ENCODE assay signal across 9 mouse cellular contexts in the genomic region with DNA sequence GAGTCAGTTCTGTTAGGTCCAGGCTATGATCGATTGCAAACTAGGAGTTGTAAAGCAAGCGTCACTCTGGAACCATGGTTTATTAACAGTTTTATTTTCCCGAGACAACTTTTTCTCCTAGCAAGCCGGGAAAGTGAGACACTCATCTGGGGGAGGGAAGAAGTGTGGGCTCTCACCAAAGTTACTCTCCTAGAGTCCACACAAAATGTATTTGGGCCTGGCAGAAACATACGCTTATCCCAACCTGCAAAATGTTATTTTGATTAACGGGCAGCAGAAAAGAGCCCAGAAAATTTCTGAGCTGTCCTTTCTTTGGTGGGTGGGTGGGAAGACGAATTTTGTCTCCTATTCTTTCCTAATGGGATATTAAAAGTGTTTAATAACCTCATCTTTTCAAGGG.
DNase-seq lines count a peak whose midpoint lies in the region; ATAC-seq and TF ChIP-seq lines count a peak whose summit lies in the region.
"Had no signal": no experiment of that assay in that cellular context is flagged by ENCODE, and none has a peak within 500 bp of the region (broad histone marks: within the 10 kb centered on the region; RNA-seq: fewer than 3 reads in every experiment).

No protein-coding gene starts in this region.

- ATAC-seq in heart, embryonic 12.5 days (ENCODE audit: insufficient number of reproducible peaks, low FRiP score): no peak
- ATAC-seq in limb, embryonic 14.5 days (ENCODE audit: low FRiP score, low read depth): no peak
- no peak for ATAC-seq in stomach, postnatal 0 days (ENCODE audit: low FRiP score, low TSS enrichment)

- no peak for TF ChIP-seq POLR2A in testis, adult 2 months (IDR thresholded peaks at IDR 0.05; ENCODE audit: control insufficient read depth, low read depth, low read length)
- no peak for TF ChIP-seq POLR2A in limb, embryonic 14.5 days (IDR thresholded peaks at IDR 0.05; ENCODE audit: borderline replicate concordance, extremely low read depth, insufficient read depth, insufficient read length)

- H3K27ac ChIP-seq in heart, embryonic 12.5 days (ENCODE audit: poor library complexity, severe bottlenecking): no peak overlapping the region
- no peak overlapping the region; the same call in 1 of the 2 replicates for H3K27ac ChIP-seq in testis, adult 2 months (ENCODE audit: control insufficient read depth, insufficient read depth, low read depth, low read length)
- H3K27ac ChIP-seq in limb, embryonic 14.5 days (replicated peaks; ENCODE audit: low read depth, low read length): no peak overlapping the region
- no peak overlapping the region for H3K27ac ChIP-seq in stomach, postnatal 0 days (replicated peaks)

- no peaks in the 10 kb centered on the region for H3K27me3 ChIP-seq in heart, embryonic 12.5 days (replicated peaks)
- H3K27me3 ChIP-seq in testis, adult 2 months (ENCODE audit: control insufficient read depth, insufficient read depth, low read length): no peaks in the 10 kb centered on the region
- peaks cover 12% of the 10 kb centered on the region for H3K27me3 ChIP-seq in limb, embryonic 14.5 days (ENCODE audit: control insufficient read depth, insufficient read depth, low read length)
- no peaks in the 10 kb centered on the region for H3K27me3 ChIP-seq in stomach, postnatal 0 days (ENCODE audit: control insufficient read depth, insufficient read depth, low read length)

- H3K4me1 ChIP-seq in heart, embryonic 12.5 days (replicated peaks): peaks cover 12% of the 10 kb centered on the region
- H3K4me1 ChIP-seq in testis, adult 2 months (ENCODE audit: control insufficient read depth, insufficient read depth, low read length): peaks cover 9% of the 10 kb centered on the region
- peaks cover 8% of the 10 kb centered on the region for H3K4me1 ChIP-seq in limb, embryonic 14.5 days (ENCODE audit: control insufficient read depth, insufficient read depth, low read length)
- no peaks in the 10 kb centered on the region for H3K4me1 ChIP-seq in stomach, postnatal 0 days (replicated peaks; ENCODE audit: control insufficient read depth, insufficient read depth)

- no peak overlapping the region for H3K4me3 ChIP-seq in heart, embryonic 12.5 days
- H3K4me3 ChIP-seq in testis, adult 2 months (ENCODE audit: control insufficient read depth, low read depth, low read length): peak overlapping the region; percentile 93; the same call in 1 of the 2 replicates
- H3K4me3 ChIP-seq in limb, embryonic 14.5 days (replicated peaks; ENCODE audit: low read length): peak overlapping the region; percentile 43
- H3K4me3 ChIP-seq in stomach, postnatal 0 days (ENCODE audit: low read depth, low read length): peak overlapping the region; percentile 36

- no peaks in the 10 kb centered on the region for H3K9me3 ChIP-seq in heart, embryonic 12.5 days (replicated peaks)
- no peaks in the 10 kb centered on the region for H3K9me3 ChIP-seq in limb, embryonic 14.5 days (ENCODE audit: control insufficient read depth, low read length)
- no peaks in the 10 kb centered on the region for H3K9me3 ChIP-seq in stomach, postnatal 0 days (ENCODE audit: control insufficient read depth, low read length)

- no peak overlapping the region for H3K9ac ChIP-seq in heart, embryonic 12.5 days
- H3K9ac ChIP-seq in limb, embryonic 14.5 days (ENCODE audit: low read depth, low read length, severe bottlenecking): no peak overlapping the region
- H3K9ac ChIP-seq in stomach, postnatal 0 days (ENCODE audit: low read length): no peak overlapping the region

- H3K36me3 ChIP-seq in heart, embryonic 12.5 days: no peaks in the 10 kb centered on the region
- H3K36me3 ChIP-seq in testis, adult 2 months (ENCODE audit: control insufficient read depth, insufficient read depth, low read length): no peaks in the 10 kb centered on the region
- no peaks in the 10 kb centered on the region for H3K36me3 ChIP-seq in limb, embryonic 14.5 days (ENCODE audit: control insufficient read depth, insufficient read depth, low read length)
- no peaks in the 10 kb centered on the region for H3K36me3 ChIP-seq in stomach, postnatal 0 days (ENCODE audit: control insufficient read depth, insufficient read depth, low read length)

- TF ChIP-seq CTCF in testis, adult 2 months (IDR thresholded peaks at IDR 0.05; ENCODE audit: control insufficient read depth, insufficient read depth, insufficient replicate concordance, low read depth, low read length): no peak
- TF ChIP-seq CTCF in stomach, postnatal 0 days (IDR thresholded peaks at IDR 0.05; ENCODE audit: low read depth): no peak

- TF ChIP-seq EP300 in stomach, postnatal 0 days (optimal IDR thresholded peaks at IDR 0.05): no peak

- no peak for DNase-seq in heart, postnatal 4 days
- no peak for DNase-seq in testis, postnatal 14 days (ENCODE audit: low spot score)
- DNase-seq in limb, embryonic 14.5 days (ENCODE audit: low spot score): no peak
- DNase-seq in stomach, postnatal 0 days (ENCODE audit: low spot score): no peak
- DNase-seq in spleen, postnatal 10 days (ENCODE audit: low spot score in 2 of 2): no peak
- DNase-seq in natural killer cell, adult 2 months (ENCODE audit: low spot score in 2 of 2): no peak
- DNase-seq: cerebellum, adult 8-10 months had no signal

- 75% methylated on average over 7 of the region's 7 CpGs for WGBS in heart, embryonic 12.5 days
- 39% methylated on average over 7 of the region's 7 CpGs for WGBS in limb, embryonic 14.5 days
- WGBS in stomach, postnatal 0 days: 46% methylated on average over 7 of the region's 7 CpGs

- peak overlapping the region; percentile 89 for H3K4me2 ChIP-seq in heart, embryonic 12.5 days
- H3K4me2 ChIP-seq in limb, embryonic 14.5 days (replicated peaks; ENCODE audit: low read depth, low read length, severe bottlenecking): peak overlapping the region; percentile 73
- peak overlapping the region; percentile 64; the same call in 1 of the 2 replicates for H3K4me2 ChIP-seq in stomach, postnatal 0 days (replicated peaks; ENCODE audit: low read depth)
